Mouse (Mus musculus): ENCODE measurements around the gene Foxp2.

Gene Foxp2

DNA sequence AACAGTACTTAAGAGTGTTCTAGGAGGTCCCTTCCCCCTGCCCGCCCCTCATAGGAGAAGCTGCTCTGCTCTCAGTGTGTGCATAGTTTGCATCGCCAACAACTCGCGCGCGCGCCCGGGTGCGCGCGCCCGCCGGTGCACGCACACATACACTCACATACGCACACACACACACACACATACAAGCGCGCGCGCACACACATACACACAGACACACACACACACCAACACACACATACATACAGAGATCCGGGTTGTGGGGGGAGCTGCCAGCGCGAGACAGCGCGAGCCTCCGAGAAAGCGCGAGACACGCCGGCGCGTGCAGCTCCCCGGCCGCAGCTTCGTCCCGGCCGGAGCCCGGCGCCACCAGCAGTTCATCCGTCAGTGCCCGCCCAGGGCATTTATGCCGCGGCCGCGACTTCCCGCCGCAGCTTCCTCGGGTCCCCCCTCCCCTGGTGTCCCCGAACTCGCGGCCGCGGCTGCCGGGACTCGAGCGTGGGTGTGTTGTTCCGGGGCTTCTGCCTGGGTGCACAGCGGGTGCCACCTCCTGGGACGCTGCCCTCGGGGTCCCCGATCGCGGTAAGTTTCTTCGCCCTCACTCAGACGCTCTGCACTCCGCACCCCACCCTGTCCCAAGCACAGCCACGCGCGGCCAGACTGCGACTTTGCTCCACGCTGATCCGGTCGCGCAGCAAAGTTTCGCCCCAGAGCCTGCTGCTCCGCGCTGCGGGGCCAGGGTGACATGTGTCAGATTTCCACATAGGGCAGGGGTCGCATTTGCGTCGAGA lies at the start of gene Foxp2:
Foxp2 (plus strand) TSS at position 167 of the 788 bp plus-strand sequence.
- no peak for DNase-seq (ENCODE audit: low spot score)

DNA sequence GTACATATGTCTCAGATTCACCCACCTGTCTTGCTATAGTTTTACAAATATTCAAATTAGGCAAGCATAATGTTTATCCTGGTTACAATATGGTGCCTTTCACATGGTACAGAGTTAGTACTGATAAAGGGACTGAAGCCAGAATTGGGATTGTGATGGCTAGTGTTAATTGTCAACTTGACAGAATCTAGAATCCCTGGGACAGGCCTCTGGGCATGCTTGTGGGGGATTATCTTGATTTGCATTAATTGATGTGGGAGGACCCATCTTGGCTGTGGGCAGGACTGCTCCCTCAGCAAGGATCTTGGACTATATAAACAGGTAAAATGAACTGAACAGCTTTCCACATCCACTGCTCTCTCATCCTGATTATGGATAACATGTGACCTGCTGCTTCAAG lies 15.9 kb upstream of the Foxp2 start:
- no peak for DNase-seq (ENCODE audit: low spot score)

DNA sequence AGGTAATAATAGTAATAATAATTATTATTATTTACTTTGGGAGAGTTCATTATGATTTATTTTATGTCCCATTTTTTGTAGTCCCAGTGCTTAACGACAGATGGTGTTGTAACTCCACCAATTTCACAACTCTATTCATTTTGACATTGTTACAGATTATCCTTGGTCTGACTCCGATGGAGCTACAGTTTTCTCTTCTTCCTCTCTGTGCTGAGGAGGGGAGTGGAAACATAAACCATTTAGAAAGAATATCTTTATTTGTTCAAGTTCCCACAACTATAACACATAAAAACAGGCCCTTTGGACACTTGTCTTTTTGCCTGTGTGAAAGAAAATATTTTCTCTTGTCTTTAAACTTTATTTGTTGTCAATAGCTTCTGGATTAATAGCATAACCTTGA lies 4.1 kb upstream of the Foxp2 start:
- DNase-seq (ENCODE audit: low spot score) = no peak

DNA sequence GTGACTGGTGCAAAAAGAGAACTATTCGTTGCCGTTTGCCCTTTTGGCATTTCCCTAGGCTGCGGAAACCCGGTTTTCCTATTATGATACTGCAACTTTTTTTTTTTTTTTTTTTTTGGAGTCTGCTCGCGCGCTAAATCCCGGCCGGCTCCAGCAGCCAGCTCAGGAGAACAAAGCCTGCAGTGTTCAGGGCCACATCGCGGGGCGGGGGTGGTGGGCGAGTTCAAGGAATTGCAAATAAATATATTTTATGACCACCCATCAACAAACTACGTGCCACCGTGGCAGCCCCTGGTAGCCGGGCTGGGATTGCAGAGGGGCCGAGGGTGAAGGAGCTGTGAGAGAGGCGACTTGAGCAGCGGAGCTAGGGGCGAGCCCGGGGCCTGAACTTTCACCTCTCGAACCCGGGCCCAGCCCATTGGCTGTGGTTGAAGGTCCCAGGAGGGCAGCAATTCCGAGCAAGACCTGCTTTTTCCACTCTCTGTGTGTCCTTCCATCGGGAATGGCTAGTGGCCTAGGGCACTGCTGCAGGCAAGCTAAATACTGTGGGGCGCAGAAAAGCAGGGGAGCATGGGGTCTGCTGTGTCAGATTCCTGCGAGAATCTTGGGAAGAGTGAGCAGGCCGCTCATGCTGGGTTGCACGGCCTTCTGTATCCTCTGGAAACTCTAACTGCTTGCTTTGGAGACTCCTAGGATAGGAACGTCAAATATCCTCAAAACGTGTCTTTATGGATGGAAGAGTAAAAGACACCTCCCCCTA lies 2.9 kb upstream of the Foxp2 start:
- no peak for DNase-seq (ENCODE audit: low spot score)

DNA sequence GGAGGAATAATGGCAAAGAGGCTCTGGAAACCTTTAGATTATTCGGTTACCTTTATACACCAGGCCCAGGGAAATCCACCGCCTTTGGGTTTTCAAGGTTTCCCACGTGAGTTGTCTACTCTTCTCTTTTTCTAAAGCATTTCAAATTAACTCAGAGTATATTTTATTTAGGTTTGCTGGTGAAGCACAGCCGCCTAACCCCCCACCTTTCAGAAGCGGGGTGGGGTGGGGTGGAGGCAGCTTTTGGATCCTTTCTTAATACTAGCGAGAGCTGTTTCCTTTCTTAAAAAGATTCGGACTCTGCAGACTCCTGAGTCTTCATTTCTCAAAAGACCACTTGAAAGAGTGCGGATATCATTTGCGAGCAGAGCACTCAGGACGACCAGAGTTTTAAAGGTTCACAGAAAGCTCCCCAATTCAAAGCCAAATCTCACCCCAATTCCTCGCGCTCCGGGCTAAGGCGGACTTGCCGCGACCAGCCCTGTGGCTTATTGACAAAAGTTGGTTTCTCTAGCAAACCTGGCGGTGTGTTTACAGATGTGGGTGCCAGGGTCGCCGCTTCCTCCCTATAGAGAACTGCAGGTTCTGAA lies 2.0 kb upstream of the Foxp2 start:
- DNase-seq (ENCODE audit: low spot score) = no peak

DNA sequence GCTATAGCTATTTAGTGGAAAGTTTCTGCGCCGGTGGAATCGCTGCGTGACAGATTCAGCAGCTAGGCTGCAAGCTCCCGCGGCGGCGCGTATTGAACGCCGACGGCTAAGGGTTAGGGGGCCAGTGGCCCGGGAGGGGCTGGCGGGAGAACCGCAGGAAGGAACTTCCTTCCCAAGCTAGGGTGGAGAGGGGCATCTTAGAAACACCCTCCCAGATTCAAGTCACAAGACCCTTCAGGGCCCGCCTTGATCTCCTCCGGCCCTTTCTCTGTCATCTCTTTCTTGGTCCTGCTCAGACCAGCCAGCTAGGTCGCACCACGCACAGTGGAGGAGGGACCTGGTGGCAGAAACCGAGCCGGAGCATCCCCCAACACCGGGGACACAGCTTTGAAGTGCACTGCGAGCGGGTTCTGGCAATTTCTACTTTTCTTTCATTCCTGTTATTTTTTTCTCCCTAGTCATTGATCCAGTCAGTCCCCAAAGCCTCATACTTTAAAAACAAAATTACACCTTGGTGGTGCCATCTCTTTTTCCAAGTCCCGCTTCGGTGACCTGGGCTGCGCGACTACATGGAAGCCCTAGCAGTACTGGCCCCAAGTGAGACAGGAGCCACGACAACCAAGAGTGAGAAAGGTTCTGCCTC lies 1.1 kb upstream of the Foxp2 start:
- DNase-seq (ENCODE audit: low spot score) = no peak

DNA sequence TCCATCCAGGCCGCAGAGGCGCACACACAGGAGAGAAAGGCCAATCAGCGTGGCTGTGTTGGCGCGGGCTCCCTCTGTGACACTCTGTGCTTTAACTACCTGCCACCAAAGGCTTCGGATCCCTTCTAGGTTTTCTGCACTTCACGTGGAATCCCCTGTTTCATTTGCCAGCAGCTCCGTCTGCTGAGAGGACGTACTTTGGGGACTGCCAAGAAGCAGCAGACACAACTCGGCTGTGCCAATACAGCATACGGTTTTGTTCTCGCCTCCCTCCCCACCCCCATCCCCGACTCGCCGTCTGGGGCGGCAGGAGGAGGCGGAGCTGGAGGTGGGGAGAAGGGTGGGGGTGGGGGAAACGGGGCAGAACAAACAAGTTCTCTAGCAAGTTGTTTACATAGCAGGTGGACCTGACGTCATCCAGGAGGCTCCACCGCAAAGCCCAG lies 549 bp upstream of the Foxp2 start:
- no peak for DNase-seq (ENCODE audit: low spot score)

DNA sequence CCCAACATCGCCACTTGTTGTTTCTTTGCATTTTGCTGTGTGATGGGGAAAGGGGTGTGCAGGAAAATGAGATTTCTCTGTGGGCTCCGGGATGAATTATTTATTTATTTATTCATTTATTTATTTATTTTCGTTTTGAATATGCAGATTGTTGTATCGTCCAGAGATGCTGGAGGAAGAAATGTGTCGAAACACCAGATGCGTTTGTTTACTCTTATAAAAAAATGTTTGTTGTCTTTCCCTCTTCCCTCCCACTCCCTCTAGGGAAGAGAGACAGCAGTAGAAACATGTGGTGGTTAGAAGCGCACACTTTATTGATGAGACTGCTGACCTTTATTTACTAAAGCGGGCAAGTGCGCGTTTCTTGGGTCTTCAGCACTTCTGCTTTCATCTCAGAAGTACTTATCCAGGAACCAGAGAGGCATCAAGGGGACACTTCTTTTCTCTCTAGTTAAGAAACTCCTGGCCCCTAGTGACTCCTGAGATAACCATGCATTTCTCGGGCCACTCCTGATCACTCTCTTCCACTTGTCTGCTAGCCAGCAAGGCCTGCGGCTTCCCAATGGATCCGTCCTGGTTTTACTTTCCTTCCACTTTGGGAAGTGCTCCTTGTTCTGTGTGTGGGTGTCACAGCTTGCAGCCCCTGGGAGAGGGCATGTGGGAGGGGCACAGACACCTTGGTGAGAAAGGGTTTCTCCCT lies 972 bp downstream of the Foxp2 start:
- no peak for DNase-seq (ENCODE audit: low spot score)

DNA sequence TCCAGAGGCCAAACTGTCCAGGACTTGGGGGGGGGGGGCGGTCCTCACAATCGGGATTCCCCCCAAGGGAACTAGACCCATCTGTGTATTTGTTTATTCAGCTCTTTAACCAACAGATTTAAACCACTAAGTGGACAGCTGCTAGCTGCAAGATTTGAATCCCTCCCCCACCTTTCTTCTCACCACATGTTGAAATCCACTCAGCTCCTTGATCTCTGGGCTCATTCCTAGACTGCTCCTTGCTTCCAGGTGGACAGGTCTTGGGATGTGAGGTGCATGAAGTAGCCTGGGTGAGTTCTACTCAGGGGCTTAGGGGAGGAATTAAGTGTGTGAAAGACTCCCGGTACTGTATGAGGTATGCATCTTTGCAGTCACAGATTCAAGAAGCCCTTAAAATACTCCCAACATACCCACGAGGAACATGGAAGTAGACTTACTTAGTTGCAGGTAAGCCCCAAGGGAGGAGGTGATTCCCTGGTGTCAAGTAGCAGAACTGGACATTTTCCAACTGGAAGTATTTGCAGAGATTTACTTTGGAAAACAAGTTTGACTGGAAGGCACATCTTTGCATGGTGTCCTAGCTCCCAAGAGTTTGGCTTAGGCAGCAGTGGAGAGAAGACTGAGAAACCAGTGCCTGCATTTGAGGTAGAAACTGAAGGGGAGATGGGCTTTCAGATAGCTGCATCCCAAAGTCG lies 2.3 kb downstream of the Foxp2 start:
- DNase-seq (ENCODE audit: low spot score) = no peak

DNA sequence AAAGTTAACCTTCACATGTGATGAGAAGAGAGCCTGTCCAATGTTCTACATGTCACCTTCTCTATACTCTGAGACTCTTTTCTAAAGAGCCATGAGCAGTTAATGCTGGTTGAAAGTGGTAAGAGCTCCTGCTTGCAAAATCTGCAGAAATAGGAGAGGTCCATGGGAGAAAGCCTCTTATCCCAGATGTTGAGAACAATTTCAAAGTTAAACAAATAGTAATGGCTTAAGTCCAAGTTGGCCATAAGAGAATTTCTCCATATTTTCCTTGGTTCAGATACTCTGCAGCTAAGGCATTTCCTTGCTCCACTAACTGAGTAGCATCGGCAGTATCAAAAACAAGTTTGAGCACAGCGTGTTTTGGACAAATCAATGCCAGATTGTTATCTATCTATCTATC lies 13.9 kb downstream of the Foxp2 start:
- DNase-seq (ENCODE audit: low spot score) = no peak

DNA sequence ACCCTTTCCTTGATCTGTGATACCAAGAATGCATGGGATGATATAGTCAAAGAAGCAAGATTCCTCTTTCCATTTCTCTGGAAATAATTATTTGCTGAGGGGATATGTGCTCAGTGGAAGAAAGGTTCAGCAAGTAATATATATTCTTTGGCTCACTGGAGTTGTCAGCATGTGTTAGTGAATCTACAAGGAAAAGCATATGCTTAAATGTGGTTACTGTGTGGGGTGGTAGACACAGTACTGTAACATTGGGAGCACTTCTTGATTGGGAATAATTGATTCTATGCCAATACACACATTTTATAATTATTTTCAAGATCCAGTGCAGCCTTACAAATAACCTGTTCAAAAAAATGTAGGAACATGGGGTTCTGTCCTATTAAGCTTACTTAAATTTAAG lies 21.6 kb downstream of the Foxp2 start:
- DNase-seq (ENCODE audit: low spot score) = no peak

DNA sequence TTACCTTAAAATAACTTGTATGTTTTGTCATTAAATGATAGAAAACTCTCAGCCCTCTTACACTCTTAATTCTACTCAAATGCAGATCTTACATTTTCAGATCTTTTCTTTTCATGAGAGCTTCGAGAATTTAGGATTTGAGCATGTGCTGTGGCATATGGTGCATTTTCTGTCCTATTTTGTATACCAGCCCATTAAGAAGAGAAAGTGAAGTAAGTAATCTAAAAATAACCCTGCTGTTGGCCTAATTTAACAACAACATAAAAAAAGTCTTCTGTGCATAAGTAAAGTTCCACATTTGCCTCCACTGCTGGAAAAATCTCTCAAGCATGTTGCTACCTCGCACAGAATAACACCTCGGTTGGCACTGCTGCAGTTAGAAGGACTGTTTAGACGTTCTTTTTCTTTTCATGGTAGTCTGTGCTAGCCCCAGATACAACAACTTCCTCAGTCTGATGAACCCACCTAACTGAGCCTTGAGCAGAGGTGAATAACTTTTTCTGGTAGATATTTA lies 23.9 kb downstream of the Foxp2 start:
- DNase-seq (ENCODE audit: low spot score) = no peak

DNA sequence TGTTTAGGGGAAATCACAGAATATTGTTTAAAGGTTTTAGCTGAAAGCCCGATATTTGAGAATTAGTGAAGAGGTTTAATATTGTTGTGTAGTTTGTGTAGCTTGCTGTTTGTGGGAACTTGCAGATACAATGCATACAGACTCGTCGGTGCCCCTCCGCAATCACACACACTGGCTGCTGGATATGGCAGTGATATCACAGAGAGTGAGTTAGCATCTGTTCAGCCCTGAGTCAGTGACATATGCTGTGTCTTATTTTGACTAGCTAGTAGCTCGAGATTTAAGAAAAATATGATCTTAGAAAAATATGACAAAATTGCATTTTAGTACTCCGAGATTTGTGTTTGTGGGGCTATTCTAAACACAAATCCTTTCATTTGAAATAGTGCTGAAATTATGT lies 49.9 kb downstream of the Foxp2 start:
- DNase-seq (ENCODE audit: low spot score) = no peak

DNA sequence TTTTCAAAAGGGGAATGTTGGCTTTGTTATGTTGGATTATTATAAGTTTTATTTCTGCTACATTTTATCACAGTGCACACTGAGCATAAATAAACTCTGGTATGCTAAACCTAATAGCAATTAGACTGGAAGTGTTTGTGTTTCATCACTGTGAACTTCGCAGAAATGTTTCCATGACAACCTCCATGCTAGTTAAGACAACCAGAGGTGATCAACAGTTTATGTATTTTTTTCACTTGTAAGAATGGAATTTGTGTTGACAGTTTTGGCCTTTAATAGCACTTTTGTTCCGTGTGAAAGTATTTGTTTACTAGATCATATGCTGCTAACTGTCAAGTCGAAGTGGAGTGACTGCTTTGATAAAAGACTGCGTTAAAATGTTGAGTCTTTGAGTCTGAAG lies 51.6 kb downstream of the Foxp2 start:
- no peak for DNase-seq (ENCODE audit: low spot score)

DNA sequence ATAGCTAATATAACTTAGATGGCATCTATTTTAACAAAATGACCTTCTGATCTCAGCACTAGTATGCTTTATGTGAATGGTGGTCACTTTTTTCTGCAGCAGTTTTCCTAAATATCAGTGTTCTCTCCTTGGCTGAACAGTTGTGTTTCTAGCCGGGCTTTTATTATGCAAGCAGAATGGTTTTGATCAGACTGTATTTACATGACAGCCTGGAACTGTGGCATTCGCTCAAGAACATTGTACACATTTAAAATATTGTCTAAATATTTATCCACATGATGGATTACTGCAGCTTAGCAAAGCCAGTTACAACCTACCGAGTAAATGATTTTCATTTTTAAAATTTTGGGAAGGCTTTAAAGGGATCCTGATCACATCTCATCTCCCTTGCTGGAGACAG lies 75.9 kb downstream of the Foxp2 start:
- DNase-seq (ENCODE audit: low spot score) = no peak

DNA sequence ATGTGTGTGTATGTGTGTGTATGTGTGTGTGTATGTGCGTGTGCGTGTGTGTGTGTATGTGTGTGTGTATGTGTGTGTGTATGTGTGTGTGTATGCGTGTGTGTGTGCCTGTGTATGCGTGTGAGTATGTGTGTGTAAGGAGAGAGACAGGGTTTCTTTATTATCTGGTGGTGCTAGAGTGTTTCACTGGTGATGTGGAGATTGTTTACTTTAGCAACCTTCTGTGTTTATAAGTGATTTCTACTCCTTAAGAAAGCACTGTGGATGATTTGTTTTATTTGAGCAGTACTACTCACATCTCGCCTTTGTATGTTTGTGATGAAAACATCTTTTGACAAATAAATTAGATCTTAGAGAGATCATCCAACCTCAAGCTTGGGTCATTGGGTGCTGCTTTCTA lies 77.1 kb downstream of the Foxp2 start:
- no peak for DNase-seq (ENCODE audit: low spot score)

DNA sequence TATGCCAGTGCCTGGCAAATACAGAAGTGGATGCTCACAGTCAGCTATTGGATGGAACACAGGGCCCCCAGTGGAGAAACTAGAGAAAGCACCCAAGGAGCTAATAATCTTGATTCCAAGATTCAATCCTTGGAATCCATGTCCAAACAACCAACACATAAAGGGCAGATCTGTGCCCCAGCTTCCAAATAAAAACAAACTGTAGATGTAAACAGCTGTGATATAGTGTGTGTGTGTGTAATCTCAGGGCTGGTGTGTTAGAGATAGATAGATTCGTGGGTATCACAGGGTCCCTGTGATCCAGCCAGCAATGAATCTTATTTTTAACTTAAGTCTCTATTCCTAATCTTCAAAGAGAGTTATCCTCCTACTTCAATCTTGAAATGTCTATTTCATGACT lies 107.0 kb downstream of the Foxp2 start:
- DNase-seq (ENCODE audit: low spot score) = no peak

DNA sequence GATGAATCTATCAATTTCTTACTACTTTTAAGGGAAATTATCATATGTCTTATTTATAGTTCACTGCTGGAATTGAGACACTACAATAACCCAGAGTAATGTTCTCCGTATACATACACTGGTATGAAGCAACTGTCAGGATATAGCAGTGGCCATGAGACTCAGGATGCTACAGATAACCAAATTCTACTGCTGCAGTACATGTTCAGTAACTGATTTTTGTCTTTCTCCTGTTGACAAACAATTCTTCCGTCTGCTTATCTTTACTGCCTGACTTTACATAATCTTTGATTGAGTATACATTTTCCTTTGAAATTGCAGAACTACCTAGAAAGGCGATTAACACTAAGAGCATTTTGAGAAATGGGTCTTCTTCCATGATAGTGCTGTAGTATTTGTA lies 127.3 kb downstream of the Foxp2 start:
- no peak for DNase-seq (ENCODE audit: low spot score)

DNA sequence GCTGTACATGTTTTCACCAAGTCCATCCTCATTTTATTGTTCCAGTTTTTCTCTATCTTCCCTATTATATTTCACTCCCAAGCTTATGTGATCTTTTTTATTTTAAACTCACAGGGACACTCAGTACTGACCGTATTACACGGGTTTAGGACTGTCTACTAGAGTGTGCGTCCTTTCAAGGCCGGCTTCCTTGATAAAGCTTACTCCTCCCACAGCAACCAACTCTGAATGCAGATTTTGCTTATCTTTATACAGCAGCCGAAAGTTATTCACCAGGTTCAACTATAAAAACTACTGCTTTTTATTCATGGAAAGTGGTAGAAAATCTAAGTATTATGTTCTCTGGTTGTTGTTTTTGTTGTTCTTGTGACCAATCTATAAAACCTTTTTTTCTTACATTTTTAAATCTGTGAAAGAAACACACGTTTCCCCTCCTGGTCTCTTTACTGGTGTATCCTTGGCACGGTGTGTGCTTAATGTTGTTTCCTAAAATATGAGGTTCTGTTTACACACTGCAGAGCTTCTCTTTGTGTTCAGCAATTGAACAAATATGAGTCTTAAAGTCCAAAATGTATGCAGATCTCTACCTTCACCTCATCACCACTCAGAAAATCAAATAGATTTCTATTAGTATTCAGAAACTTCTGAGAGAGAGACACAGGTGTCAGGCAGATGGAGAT lies 128.4 kb downstream of the Foxp2 start:
- no peak for DNase-seq (ENCODE audit: low spot score)

DNA sequence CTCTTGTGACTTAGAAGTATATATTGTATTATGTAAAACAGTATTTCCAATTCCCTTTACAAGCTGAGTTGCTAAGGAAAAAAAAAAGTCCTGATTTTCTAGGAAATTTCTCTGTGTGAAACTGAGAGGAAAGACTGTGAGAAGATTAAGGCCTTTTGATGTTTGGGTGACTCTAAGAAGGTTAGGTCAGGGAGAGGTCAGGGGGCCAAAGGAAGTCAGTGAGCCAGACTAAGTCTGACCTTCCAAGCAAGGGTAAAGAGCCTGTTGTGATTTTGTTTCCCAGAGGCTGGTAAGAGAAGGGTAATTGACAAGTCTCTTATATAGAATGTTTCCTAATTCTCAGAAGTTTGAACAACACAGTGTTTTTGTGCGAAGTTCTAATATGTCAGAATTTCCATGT lies 162.1 kb downstream of the Foxp2 start:
- no peak for DNase-seq (ENCODE audit: low spot score)

DNA sequence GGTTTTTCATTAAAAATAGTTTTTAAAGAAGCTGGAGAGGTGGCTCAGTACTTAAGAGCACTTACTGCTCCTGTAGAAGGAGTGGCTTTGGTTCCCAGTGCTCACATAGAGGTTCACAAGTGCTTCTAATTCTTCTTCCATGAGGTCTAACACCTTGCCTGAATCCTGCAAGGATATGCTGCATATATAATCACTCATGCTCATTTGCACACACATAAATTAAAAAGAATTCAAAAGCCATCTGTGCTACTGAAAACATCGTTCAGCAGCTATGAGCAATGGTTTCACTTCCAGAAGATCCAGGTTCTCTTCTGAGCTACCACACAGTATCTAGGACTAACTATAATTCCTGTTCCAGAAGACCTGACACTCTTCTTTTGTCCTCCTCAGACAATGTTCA lies 200.4 kb downstream of the Foxp2 start:
- DNase-seq (ENCODE audit: low spot score) = no peak

Measured in MN1 (cell line).